Mouse (Mus musculus) ES-E14 (cell line): Measurements from ENCODE around the gene Prr22. TPM values are rescaled to one million over a fixed set of nuclear protein-coding genes. Genes with fewer than 3 reads are reported as not detected.

Source experiments
- DNase-seq: peaks from one replicate; pipeline ENCODE4 v3.0.0-alpha.2; 2013; ENCODE audit warnings: low read depth, low spot score
- H3K27ac ChIP-seq: 2 replicates; pipeline ENCODE4 v1.5.1; 2012; ENCODE audit warnings: low read depth, mild to moderate bottlenecking, low read length, moderate library complexity, mixed read lengths; ENCODE audit not compliant: poor library complexity, insufficient read depth, severe bottlenecking
- H3K36me3 ChIP-seq: 2 replicates; pipeline ENCODE4 v1.6.1; 2012; ENCODE audit warnings: mild to moderate bottlenecking, low read length, moderate library complexity, mixed read lengths; ENCODE audit not compliant: control insufficient read depth, poor library complexity, insufficient read depth, severe bottlenecking
- H3K4me1 ChIP-seq, 2 experiments: fragments of 150-350 bp in 1 of 2; sonication (generic) in 1 of 2; 2 replicates each; pipeline ENCODE4 v1.6.1; 2012; ENCODE audit warnings: low read length in 2 of 2, mild to moderate bottlenecking in 1 of 2, mixed read lengths in 1 of 2; ENCODE audit not compliant: control insufficient read depth in 2 of 2, insufficient read depth in 2 of 2, poor library complexity in 1 of 2
- H3K4me3 ChIP-seq, 2 experiments: fragments of 150-350 bp in 1 of 2; sonication (generic) in 1 of 2; 2 replicates each; pipeline ENCODE4 v1.5.1; 2012; ENCODE audit warnings: low read length in 2 of 2, low read depth in 1 of 2, mild to moderate bottlenecking in 1 of 2, mixed read lengths in 1 of 2; ENCODE audit not compliant: insufficient read depth in 1 of 2, poor library complexity in 1 of 2, severe bottlenecking in 1 of 2
- H3K9ac ChIP-seq: 2 replicates; pipeline ENCODE4 v1.6.1; 2012; ENCODE audit warnings: low read depth, mild to moderate bottlenecking, low read length, mixed read lengths; ENCODE audit not compliant: poor library complexity, insufficient read depth, severe bottlenecking
- H3K9me3 ChIP-seq: fragments of 150-350 bp; sonication (generic); 2 replicates; pipeline ENCODE4 v1.6.1; 2012; ENCODE audit warnings: low read depth, mild to moderate bottlenecking, low read length; ENCODE audit not compliant: control insufficient read depth, insufficient read depth
- CHD2 ChIP-seq: IDR thresholded peaks from 2 replicates; pipeline ENCODE4 v1.6.1; 2014; ENCODE audit warnings: mild to moderate bottlenecking, low read depth, low read length, inconsistent platforms
- HCFC1 ChIP-seq: IDR thresholded peaks from 2 replicates; pipeline ENCODE4 v1.6.1; 2012; ENCODE audit warnings: low read length, inconsistent platforms, borderline replicate concordance; ENCODE audit not compliant: insufficient read depth
- MAFK ChIP-seq: IDR thresholded peaks from 2 replicates; pipeline ENCODE4 v1.6.1; 2014; ENCODE audit warnings: mild to moderate bottlenecking, low read depth, low read length, inconsistent platforms; ENCODE audit not compliant: insufficient read depth
- ZC3H11A ChIP-seq: IDR thresholded peaks from 2 replicates; pipeline ENCODE4 v1.6.1; 2012; ENCODE audit warnings: low read depth, mild to moderate bottlenecking, inconsistent platforms, low read length, borderline replicate concordance
- ZNF384 ChIP-seq: IDR thresholded peaks from 2 replicates; pipeline ENCODE4 v1.6.1; 2012; ENCODE audit warnings: low read depth, low read length, inconsistent platforms
- in situ Hi-C, 2 experiments: fragments of 600-800 bp; cut with MboI; formaldehyde crosslinking; loops; one replicate each; pipeline ENCODE4 v1.15.1; 2025; ENCODE audit warnings: low sequenced_read_pairs in 2 of 2, inconsistent platforms in 1 of 2; ENCODE audit not compliant: unreplicated experiment in 2 of 2
- total RNA-seq: library from RNA; depleted of rRNA; stranded (reverse); fragments of 300-350 nt; gene quantifications from 2 replicates; pipeline ENCODE4 v1.2.3, GENCODE M21; 2012

The Prr22 gene
- total RNA-seq, 1 experiment: 1.2 TPM

- TF ChIP-seq ZC3H11A (no peak), MAFK (no peak), CHD2 (no peak), HCFC1 (no peak), ZNF384 (no peak)
- H3K9me3 ChIP-seq: no peaks in the 10 kb centered on the region
- no peaks in the 10 kb centered on the region for H3K4me1 ChIP-seq
- no peak overlapping the region; the same call in 1 of the 2 replicates for H3K27ac ChIP-seq
- in situ Hi-C loops: no loop called here
- H3K4me3 ChIP-seq: no peak overlapping the region
- no peak for DNase-seq
- peaks cover 46% of the 10 kb centered on the region for H3K36me3 ChIP-seq
- no peak overlapping the region for H3K9ac ChIP-seq
Observed at GRCm38 (mm10) chr17:56778779-56779362, 8.8 kb downstream of the Prr22 start.

- no peaks in the 10 kb centered on the region for H3K9me3 ChIP-seq
- DNase-seq: no peak
- no peak overlapping the region for H3K4me3 ChIP-seq
- TF ChIP-seq HCFC1 (no peak), ZC3H11A (no peak), ZNF384 (no peak), CHD2 (no peak), MAFK (no peak)
- no peaks in the 10 kb centered on the region for H3K4me1 ChIP-seq
- in situ Hi-C loops: no loop called here
- H3K9ac ChIP-seq: no peak overlapping the region
- H3K27ac ChIP-seq: no peak overlapping the region
- H3K36me3 ChIP-seq: peaks cover 61% of the 10 kb centered on the region
Observed at GRCm38 (mm10) chr17:56780291-56780978, 10.4 kb downstream of the Prr22 start.

- H3K4me3 ChIP-seq: no peak overlapping the region
- H3K9me3 ChIP-seq: no peaks in the 10 kb centered on the region
- H3K4me1 ChIP-seq: no peaks in the 10 kb centered on the region
- H3K36me3 ChIP-seq: peaks cover 37% of the 10 kb centered on the region
- in situ Hi-C loops: no loop called here
- H3K27ac ChIP-seq: no peak overlapping the region
- no peak for DNase-seq
- TF ChIP-seq HCFC1: no peak
- TF ChIP-seq MAFK: no peak
- TF ChIP-seq ZNF384: no peak
- no peak for TF ChIP-seq ZC3H11A
- H3K9ac ChIP-seq: no peak overlapping the region
Observed at GRCm38 (mm10) chr17:56788886-56789285, 18.8 kb downstream of the Prr22 start.

GRCm38 (mm10) chr17:56789286-56789685 is 19.2 kb downstream of the Prr22 start:
- H3K36me3 ChIP-seq: peaks cover 33% of the 10 kb centered on the region
- no peak overlapping the region for H3K9ac ChIP-seq
- no peaks in the 10 kb centered on the region for H3K4me1 ChIP-seq
- in situ Hi-C loops: no loop called here
- TF ChIP-seq CHD2 (no peak), ZNF384 (no peak), ZC3H11A (no peak), HCFC1 (no peak), MAFK (no peak)
- H3K9me3 ChIP-seq: no peaks in the 10 kb centered on the region
- no peak for DNase-seq
- H3K27ac ChIP-seq: no peak overlapping the region
- no peak overlapping the region for H3K4me3 ChIP-seq

GRCm38 (mm10) chr17:56792588-56792987 is 22.5 kb downstream of the Prr22 start:
- no peak for DNase-seq
- Histone ChIP-seq H3K9ac (no peak overlapping the region), H3K36me3 (peaks cover 11% of the 10 kb centered on the region; the same call in 1 of the 2 replicates), H3K9me3 (no peaks in the 10 kb centered on the region), H3K4me1 (no peaks in the 10 kb centered on the region; a peak in 1 of 4 replicates), H3K27ac (no peak overlapping the region), H3K4me3 (no peak overlapping the region)
- no peak for TF ChIP-seq MAFK
- TF ChIP-seq ZNF384: no peak
- no peak for TF ChIP-seq CHD2
- no peak for TF ChIP-seq ZC3H11A
- no peak for TF ChIP-seq HCFC1
- in situ Hi-C loops: no loop called here
